Mouse (Mus musculus) thymus, postnatal 4 days (tissue): ENCODE measurements around the gene Gng7.

Source experiments
- DNase-seq: peaks from one replicate; pipeline ENCODE4 v3.0.0; 2021

Gng7 gene

GRCm38 (mm10) chr10:80940320-80940987 is 74.3 kb downstream of the Gng7 start:
- no peak for DNase-seq

GRCm38 (mm10) chr10:80939671-80940070 is 75.1 kb downstream of the Gng7 start:
- DNase-seq = peak; percentile 90

GRCm38 (mm10) chr10:80938831-80939550 is 75.8 kb downstream of the Gng7 start:
- DNase-seq = peak; percentile 55

- peak; percentile 40 for DNase-seq
Observed at GRCm38 (mm10) chr10:80937646-80938045, 77.1 kb downstream of the Gng7 start.

DNA sequence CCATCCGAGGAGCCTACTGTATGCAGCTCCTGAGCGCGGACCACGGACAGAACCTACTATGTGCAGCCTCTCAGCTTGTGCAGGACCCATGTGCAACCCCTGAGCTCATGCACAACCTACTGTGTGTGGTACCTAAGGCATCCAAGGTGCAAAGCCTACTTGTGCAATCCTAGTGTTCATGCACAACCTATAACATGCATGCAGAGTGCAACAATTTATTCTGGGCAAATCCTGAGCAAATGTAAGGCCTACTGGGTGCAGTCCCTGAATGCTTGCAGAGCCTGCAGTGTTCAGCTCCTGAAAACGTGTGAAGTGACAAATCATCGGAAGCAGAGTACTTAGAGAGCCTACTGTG is 78.0 kb downstream of the Gng7 start:
- DNase-seq = no peak

GRCm38 (mm10) chr10:80936135-80936809 is 78.5 kb downstream of the Gng7 start:
- DNase-seq = peak; percentile 43

DNA sequence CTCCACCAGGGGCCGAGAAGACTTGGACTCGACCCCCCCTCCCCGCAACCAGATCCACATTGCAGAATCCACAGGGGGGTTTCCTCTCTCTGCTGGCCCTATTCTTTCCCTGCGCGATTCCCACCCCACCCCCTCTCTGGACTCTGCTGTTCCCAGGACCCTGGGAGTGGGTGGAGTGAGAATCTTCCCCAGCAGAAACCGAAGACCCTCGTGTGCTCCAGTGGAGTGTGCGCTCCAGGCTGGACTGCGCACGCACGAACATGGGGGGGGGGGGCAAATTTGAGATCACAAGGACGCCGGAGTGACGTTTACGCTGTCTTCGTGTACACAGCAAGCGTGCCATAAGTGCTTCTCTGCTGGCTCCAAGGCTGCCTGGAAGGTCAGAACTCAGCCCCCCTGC is 79.0 kb downstream of the Gng7 start:
- no peak for DNase-seq

DNA sequence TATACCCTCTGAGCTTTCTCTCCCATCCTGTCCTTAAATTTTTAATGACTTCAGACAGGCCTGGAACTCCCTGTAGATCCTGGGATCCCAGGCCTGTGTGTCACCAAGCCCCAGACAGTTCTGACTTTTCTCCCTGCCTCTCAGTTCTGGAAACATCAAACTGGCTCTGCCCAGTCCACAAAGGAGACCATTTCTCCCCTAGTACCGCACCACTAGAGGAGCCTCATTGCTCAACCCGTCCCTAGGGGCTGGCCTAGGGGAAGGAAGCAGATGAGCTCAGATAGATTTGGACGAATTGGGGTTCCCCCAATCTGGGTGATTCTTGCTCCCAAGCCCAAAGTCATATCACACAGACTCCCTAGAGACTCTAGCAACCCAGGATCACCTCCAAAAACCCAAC is 79.5 kb downstream of the Gng7 start:
- no peak for DNase-seq

- DNase-seq = no peak
Observed at GRCm38 (mm10) chr10:80934136-80934985, 80.4 kb downstream of the Gng7 start.

- peak; percentile 44 for DNase-seq
Observed at GRCm38 (mm10) chr10:80933421-80933979, 81.2 kb downstream of the Gng7 start.

GRCm38 (mm10) chr10:80932700-80933420 is 81.9 kb downstream of the Gng7 start:
- DNase-seq = peak; percentile 40

- peak; percentile 58 for DNase-seq
Observed at GRCm38 (mm10) chr10:80932206-80932605, 82.5 kb downstream of the Gng7 start.

DNA sequence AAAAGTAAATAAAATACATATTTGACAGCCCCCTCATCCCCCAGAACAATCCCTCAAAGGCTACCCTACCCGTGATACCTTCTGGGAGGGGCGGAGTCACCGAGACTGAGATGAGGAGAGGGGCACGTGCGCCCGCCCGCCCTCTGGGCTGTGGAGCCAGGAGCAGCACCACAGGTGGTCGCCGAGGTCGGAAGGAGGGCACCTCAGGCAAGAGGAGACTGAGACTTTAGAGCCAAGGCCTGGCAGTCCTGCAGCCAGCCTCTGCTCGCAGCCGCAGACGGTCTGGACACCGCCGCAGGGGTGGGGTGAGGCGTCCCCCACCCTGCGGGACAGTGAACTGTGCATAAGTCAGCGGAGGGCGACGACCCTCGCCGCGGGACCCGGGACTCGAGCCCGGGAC is 83.0 kb downstream of the Gng7 start:
- DNase-seq = peak; percentile 63

DNA sequence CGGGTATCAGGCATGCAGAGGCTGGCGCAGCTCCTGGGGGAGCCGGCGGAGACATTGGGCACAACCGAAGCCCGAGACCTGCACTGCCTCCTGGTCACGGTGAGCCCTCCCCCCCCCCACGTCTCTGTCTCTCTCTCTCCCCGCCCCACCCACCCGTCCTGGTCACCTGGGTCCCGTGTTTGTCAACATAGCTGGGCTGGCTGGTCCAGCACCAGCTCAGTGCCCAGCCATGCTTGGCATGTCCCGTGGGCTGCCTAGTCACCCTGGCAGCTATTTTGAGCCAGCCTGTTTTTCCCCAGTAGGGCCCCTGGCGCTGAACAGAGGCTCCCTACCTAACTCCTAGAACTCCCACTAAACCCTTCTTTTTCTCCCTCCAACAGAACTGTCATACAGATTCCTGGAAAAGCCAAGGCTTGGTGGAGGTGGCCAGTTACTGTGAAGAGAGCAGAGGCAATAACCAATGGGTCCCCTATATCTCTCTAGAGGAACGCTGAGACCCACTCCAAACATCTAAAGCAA is 83.5 kb downstream of the Gng7 start:
- DNase-seq = no peak

DNA sequence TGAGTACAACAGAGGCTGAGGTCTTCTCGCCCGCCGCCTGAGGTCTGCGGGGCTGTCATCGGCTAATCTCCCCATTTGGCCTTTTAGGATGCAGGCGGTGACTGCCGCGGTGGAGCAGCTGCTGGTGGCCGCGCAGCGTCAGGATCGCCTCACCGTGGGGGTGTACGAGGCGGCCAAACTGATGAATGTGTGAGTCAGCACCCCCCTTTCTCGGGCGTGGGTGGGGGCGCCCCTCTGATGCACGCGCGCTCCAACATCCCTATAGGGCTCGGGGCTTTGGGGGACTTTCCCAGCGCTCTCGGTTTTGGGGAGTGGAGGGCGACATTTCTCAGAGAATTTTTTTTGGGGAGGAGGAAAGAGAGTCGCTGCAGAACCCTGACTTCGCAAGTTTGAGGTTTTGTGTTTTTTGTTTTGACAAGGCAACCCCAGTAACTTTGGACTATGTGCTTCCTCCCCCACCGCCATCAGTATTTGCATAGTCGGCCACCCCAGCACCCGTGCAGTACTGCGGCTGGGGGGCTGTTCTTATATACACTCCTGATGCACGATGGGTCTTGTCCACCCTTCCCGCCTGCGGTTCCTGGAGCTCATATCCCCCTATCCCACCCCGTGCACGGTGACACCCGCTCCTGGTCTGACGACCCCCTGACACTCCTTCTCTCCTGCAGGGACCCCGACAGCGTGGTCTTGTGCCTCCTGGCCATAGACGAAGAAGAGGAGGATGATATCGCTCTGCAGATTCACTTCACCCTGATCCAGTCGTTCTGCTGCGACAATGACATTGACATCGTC is 84.2 kb downstream of the Gng7 start:
- peak; percentile 66 for DNase-seq

GRCm38 (mm10) chr10:80929299-80930226 is 85.2 kb downstream of the Gng7 start, which contains the start of gene Gadd45b:
Gene Gadd45b (plus strand): TSS chr10:80930073.
- peak; percentile 99 for DNase-seq

DNA sequence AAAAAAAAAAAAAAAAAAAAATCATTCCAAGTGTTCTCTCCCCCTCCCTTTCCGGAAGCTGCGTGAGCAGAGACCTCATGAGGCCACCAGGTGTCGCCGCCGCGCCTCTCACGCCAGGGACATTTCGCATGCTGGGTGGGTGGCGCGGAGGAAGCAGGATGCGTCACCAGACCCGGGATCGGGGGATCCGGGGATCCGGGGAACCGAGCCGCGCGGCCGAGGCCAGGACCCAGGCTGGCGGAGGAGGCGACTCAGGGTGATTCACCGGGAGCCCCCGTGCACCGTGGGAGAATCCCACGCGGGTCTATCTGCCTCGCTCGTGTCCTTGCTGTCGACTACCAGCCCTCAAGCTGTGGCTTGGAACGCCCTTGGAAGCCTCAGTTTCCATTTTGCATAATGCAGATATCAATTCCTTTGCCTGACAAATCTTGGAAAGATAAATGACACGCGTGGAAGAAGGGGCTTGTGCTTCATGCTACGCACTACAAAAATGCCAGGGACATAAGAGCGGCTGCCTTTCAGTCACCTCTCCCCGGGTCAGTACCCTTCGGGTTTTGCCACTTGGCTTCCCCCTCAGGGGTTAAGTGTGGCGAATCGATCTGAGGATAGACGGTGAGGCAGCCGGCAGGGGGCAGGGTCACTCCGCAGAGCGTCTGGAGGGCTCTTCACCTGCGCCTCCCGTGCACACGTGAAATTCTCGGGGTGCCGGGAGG is 86.0 kb downstream of the Gng7 start:
- peak; percentile 93 for DNase-seq

DNA sequence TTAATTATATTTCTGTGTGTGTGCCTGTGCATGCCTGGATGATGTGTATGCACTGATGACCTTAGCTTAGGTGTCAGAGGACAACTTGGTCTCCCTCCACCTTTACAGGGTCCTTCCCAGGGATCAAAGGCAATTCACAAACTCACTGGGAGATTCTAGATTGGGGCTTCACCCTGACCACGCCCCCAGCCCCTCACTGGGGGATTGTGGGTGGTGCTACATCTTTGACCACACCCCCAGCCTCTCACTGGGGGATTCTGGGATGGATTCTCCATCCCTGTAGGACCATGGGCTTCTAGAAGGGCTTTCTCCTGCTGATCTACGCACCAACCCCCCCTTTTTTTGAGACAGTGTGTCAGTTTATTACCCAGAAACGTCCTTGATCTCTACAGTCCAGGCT is 89.3 kb downstream of the Gng7 start:
- DNase-seq = no peak

- DNase-seq = no peak
Observed at GRCm38 (mm10) chr10:80921923-80922322, 92.8 kb downstream of the Gng7 start.
